Mouse (Mus musculus) bone marrow, adult 2 months (tissue): ENCODE measurements around the gene Rchy1.

Experiments
- CTCF ChIP-seq: fragments of 200-500 bp; IDR thresholded peaks from 2 replicates; pipeline ENCODE4 v1.5.1; 2011; ENCODE audit warnings: low read length, control low read depth; ENCODE audit not compliant: control insufficient read depth, insufficient read depth
- POLR2A ChIP-seq: fragments of 200-500 bp; IDR thresholded peaks from 2 replicates; pipeline ENCODE4 v1.6.1; 2011; ENCODE audit warnings: low read depth, mild to moderate bottlenecking, control low read depth, low read length, borderline replicate concordance; ENCODE audit not compliant: control insufficient read depth

DNA sequence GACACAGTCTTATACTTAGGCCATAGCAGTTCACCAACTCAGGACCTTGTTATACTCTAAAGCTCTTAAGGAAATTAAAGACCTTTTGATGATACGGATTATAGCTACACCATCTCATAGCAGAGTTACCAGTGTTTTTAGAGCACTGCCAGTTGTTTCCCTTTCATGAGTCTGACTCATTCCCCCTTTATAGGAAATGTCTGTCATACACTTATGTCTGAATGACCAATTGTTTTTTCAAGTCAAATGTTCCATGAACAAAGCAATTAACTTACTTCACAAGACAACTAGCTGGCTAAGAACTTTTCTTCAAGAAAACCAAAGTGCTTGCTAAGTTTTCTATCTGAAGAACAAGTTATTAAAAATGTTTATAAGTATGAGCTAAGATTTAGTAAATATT is 2.9 kb downstream of the Rchy1 start:
- TF ChIP-seq CTCF (no peak), POLR2A (no peak)
